Mouse (Mus musculus) limb, embryonic 12.5 days (tissue): ENCODE data around the gene Pacsin1. TPM values are rescaled to one million over a fixed set of nuclear protein-coding genes. Genes with fewer than 3 reads are reported as not detected.
A peak's percentile ranks its signal among the peaks of the same experiment; 100 is the strongest.

Experiments used
- ATAC-seq: fragments of 200-750 bp; cut with Nextera tagmentation; 2 replicates; pipeline ENCODE4 v1.8.0; 2017; ENCODE audit warnings: low read depth, moderate TSS enrichment; ENCODE audit not compliant: insufficient number of reproducible peaks, insufficient read depth, low FRiP score, low TSS enrichment
- H3K27ac ChIP-seq: fragments of 300-500 bp; sonication (generic); 2 replicates; pipeline ENCODE4 v1.5.1; 2016; ENCODE audit warnings: mild to moderate bottlenecking, moderate library complexity
- H3K27me3 ChIP-seq: fragments of 300-500 bp; sonication (generic); 2 replicates; pipeline ENCODE4 v1.6.1; 2016; ENCODE audit warnings: mild to moderate bottlenecking, moderate library complexity
- H3K36me3 ChIP-seq: fragments of 300-500 bp; sonication (generic); 2 replicates; pipeline ENCODE4 v1.6.1; 2016; ENCODE audit warnings: mild to moderate bottlenecking, moderate library complexity
- H3K4me1 ChIP-seq: fragments of 300-500 bp; sonication (generic); replicated peaks from 2 replicates; pipeline ENCODE4 v1.6.1; 2016
- H3K4me2 ChIP-seq: fragments of 300-500 bp; sonication (generic); 2 replicates; pipeline ENCODE4 v1.6.1; 2016; ENCODE audit warnings: mild to moderate bottlenecking, moderate library complexity
- H3K4me3 ChIP-seq: fragments of 300-500 bp; sonication (generic); replicated peaks from 2 replicates; pipeline ENCODE4 v1.5.1; 2016; ENCODE audit warnings: mild to moderate bottlenecking
- H3K9ac ChIP-seq: fragments of 300-500 bp; sonication (generic); replicated peaks from 2 replicates; pipeline ENCODE4 v1.6.1; 2016; ENCODE audit warnings: mild to moderate bottlenecking, moderate library complexity
- H3K9me3 ChIP-seq: fragments of 300-500 bp; sonication (generic); 2 replicates; pipeline ENCODE4 v1.6.1; 2016; ENCODE audit warnings: mild to moderate bottlenecking, moderate library complexity
- WGBS: fragments of 180-500 bp; shearing (Covaris S2); methylation state at CpG from one replicate; pipeline ENCODE4 v1.1.7; 2016; 5-methylcytosine and 5-hydroxymethylcytosine counted together
- polyA plus RNA-seq: library from polyadenylated mRNA; unstranded; fragments of >200 nt; fragmentation: Nextera tagmentation; extraction: Ambion mirVana; gene quantifications from 2 replicates; pipeline ENCODE4 v1.2.1, GENCODE M21; 2016

The Pacsin1 gene
- polyA plus RNA-seq, 1 experiment from 2014 or later = 4.3 TPM

- no peaks in the 10 kb centered on the region for H3K36me3 ChIP-seq
- H3K27ac ChIP-seq = no peak overlapping the region
- peaks cover 35% of the 10 kb centered on the region for H3K27me3 ChIP-seq
- H3K4me1 ChIP-seq = peaks cover 17% of the 10 kb centered on the region
- no peak overlapping the region for H3K4me2 ChIP-seq
- 46% methylated on average over 10 of the region's 10 CpGs for WGBS
- H3K9me3 ChIP-seq = 0 out of 2 replicates have a peak, but pooled peaks cover 2% of the 10 kb centered on the region
- no peak overlapping the region for H3K9ac ChIP-seq
- H3K4me3 ChIP-seq = no peak overlapping the region
- ATAC-seq = no peak
These were observed 1.9 kb upstream of the Pacsin1 start for GRCm38 (mm10) chr17:27653253-27653959.

GRCm38 (mm10) chr17:27656011-27656399 is 696 bp downstream of the Pacsin1 start:
- Histone ChIP-seq H3K9me3 (peaks cover 2% of the 10 kb centered on the region; the same call in 1 of the 2 replicates), H3K36me3 (no peaks in the 10 kb centered on the region), H3K4me2 (peak overlapping the region; percentile 99), H3K9ac (peak overlapping the region; percentile 56), H3K27me3 (peaks cover 35% of the 10 kb centered on the region), H3K27ac (no peak overlapping the region), H3K4me3 (peak overlapping the region; percentile 58), H3K4me1 (peaks cover 17% of the 10 kb centered on the region)
- WGBS = under 1% methylated on average over 14 of the region's 14 CpGs
- ATAC-seq = no peak

- Histone ChIP-seq H3K9me3 (peaks cover 2% of the 10 kb centered on the region; the same call in 1 of the 2 replicates), H3K4me1 (peaks cover 17% of the 10 kb centered on the region), H3K4me3 (peak overlapping the region; percentile 58), H3K4me2 (peak overlapping the region; percentile 99), H3K27me3 (peaks cover 35% of the 10 kb centered on the region), H3K36me3 (no peaks in the 10 kb centered on the region), H3K27ac (no peak overlapping the region), H3K9ac (peak overlapping the region; percentile 56; the same call in 1 of the 2 replicates)
- no peak for ATAC-seq
- WGBS = 7% methylated on average over 5 of the region's 5 CpGs
These were observed 1.1 kb downstream of the Pacsin1 start for GRCm38 (mm10) chr17:27656414-27656813.

DNA sequence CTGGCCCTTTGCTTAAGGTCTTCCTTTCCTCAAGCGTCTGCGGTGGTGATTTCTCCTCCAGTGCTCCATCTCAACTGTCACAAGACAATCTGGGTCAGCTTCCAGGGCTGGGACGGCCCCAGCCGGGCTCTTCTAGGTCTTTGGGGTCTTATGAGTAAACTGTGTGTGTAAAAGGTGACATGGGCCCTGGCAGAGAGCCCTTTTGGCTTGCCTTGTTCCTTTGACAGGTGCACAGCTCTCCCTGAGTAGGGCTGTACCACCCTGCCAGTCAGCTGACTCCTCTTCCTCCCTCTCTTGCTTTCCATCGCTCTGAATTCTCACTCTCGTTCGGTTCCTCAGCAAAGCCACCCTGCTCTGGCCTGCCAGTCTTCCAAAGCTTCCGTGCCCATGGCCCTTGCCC is 1.8 kb downstream of the Pacsin1 start:
- peaks cover 2% of the 10 kb centered on the region; the same call in 1 of the 2 replicates for H3K9me3 ChIP-seq
- no peak for ATAC-seq
- 71% methylated on average over 8 of the region's 8 CpGs for WGBS

GRCm38 (mm10) chr17:27658767-27659166 is 3.5 kb downstream of the Pacsin1 start:
- Histone ChIP-seq H3K27ac (no peak overlapping the region), H3K9me3 (no peaks in the 10 kb centered on the region; the same call in 1 of the 2 replicates), H3K9ac (no peak overlapping the region), H3K4me2 (no peak overlapping the region), H3K4me3 (no peak overlapping the region), H3K36me3 (no peaks in the 10 kb centered on the region), H3K27me3 (peaks cover 31% of the 10 kb centered on the region), H3K4me1 (peaks cover 17% of the 10 kb centered on the region)
- WGBS = 67% methylated on average over 7 of the region's 7 CpGs
- ATAC-seq = no peak

More for the DNA sequence above, 1.8 kb downstream of the Pacsin1 start:
- Histone ChIP-seq H3K36me3 (no peaks in the 10 kb centered on the region), H3K4me3 (no peak overlapping the region), H3K4me1 (peaks cover 17% of the 10 kb centered on the region), H3K9ac (no peak overlapping the region), H3K4me2 (no peak overlapping the region), H3K27ac (no peak overlapping the region), H3K27me3 (peaks cover 35% of the 10 kb centered on the region)

DNA sequence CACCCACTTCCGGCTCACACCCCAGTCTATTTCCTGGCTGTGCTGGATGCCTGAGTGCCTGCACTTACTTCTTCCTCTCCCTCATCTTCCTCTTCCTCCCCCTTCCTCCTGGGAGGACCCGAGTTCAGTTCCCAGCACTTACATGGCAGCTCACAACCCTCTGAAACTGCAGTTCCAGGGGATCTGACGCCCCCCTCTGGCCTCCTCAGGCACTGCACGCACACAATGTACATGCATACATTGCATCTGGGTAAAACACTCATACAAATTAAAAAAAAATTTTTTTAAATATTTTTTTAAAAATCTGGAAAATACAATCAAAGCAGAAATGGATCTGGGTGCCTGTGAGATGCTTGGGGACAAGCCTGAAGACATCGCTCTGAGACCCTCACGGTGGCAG is 16.4 kb downstream of the Pacsin1 start:
- H3K27ac ChIP-seq = no peak overlapping the region
- ATAC-seq = no peak
- no peaks in the 10 kb centered on the region for H3K36me3 ChIP-seq
- no peaks in the 10 kb centered on the region for H3K27me3 ChIP-seq
- no peak overlapping the region for H3K4me2 ChIP-seq
- H3K9ac ChIP-seq = no peak overlapping the region
- H3K4me1 ChIP-seq = no peaks in the 10 kb centered on the region
- 79% methylated on average over 6 of the region's 6 CpGs for WGBS
- H3K9me3 ChIP-seq = no peaks in the 10 kb centered on the region
- no peak overlapping the region for H3K4me3 ChIP-seq

DNA sequence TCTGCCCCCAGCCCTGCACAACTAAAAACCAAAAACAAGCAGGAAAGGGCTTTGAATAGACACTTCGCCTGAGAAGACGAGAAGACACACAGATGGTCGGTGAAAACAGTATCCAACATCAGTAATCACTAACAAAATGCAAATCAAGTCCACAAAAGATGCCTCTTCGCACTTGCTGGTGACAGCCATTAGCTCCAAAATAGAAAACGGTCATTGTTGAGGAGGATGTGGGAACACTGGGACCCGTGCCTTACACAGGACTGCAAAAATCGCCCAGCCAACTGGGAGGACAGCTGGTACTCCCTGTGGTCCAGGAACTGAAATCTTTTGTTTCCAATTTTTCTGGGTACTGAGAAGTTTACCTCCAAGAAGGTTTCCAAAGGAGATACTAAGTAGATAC is 18.6 kb downstream of the Pacsin1 start:
- Histone ChIP-seq H3K27ac (no peak overlapping the region), H3K4me3 (no peak overlapping the region), H3K4me2 (no peak overlapping the region), H3K9me3 (no peaks in the 10 kb centered on the region), H3K4me1 (no peaks in the 10 kb centered on the region), H3K9ac (no peak overlapping the region), H3K36me3 (no peaks in the 10 kb centered on the region), H3K27me3 (no peaks in the 10 kb centered on the region)
- WGBS = 87% methylated on average over 7 of the region's 7 CpGs
- no peak for ATAC-seq

DNA sequence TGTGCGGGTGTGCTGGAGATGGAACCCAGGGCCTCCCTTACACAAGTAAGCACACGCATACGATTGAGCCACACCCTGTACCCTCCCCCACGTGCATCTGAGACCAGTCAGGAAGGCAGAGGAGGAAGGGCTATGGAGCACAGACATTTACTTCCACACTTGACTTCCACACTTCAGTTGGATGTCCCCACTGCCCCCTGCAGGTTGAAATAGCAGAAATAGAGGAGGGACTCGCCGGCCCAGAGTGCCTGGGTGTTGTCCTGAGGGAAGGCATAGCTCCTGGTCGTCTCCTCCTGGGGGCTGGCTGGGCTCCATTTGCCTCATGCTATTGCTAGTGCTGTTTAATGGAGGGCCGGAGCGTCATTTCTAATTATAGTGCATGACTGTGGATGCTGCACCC is 20.1 kb downstream of the Pacsin1 start:
- Histone ChIP-seq H3K36me3 (no peaks in the 10 kb centered on the region), H3K9ac (no peak overlapping the region), H3K4me2 (no peak overlapping the region), H3K4me3 (no peak overlapping the region), H3K4me1 (no peaks in the 10 kb centered on the region), H3K27ac (no peak overlapping the region), H3K9me3 (no peaks in the 10 kb centered on the region), H3K27me3 (no peaks in the 10 kb centered on the region)
- ATAC-seq = no peak
- WGBS = 60% methylated on average over 9 of the region's 9 CpGs

DNA sequence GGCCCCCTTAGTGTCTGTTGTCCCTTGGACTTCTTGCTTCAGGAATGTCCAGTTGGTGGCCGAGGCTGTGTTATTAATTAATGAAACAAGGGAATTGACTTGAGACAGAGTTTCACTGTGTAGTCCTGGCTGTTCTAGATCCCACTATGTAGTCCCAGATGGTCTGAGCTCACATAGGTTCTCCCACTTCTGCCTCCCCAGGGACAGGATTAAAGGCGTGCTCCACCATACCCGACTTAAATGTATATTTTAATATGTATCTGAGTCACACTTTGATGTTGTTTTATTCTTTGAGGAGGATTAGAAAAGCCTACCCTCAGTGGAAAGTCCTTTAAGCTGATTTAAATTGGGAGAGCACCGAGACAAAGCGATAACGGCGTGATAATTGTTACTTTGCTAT is 21.0 kb downstream of the Pacsin1 start:
- no peak overlapping the region for H3K9ac ChIP-seq
- WGBS = 66% methylated on average over 7 of the region's 7 CpGs
- H3K4me2 ChIP-seq = no peak overlapping the region
- no peaks in the 10 kb centered on the region for H3K27me3 ChIP-seq
- no peaks in the 10 kb centered on the region for H3K4me1 ChIP-seq
- no peaks in the 10 kb centered on the region for H3K9me3 ChIP-seq
- H3K36me3 ChIP-seq = no peaks in the 10 kb centered on the region
- no peak overlapping the region for H3K27ac ChIP-seq
- H3K4me3 ChIP-seq = no peak overlapping the region
- no peak for ATAC-seq

- ATAC-seq = no peak
- no peak overlapping the region for H3K27ac ChIP-seq
- H3K4me2 ChIP-seq = no peak overlapping the region
- no peaks in the 10 kb centered on the region for H3K4me1 ChIP-seq
- H3K27me3 ChIP-seq = no peaks in the 10 kb centered on the region
- no peaks in the 10 kb centered on the region for H3K36me3 ChIP-seq
- no peaks in the 10 kb centered on the region for H3K9me3 ChIP-seq
- 82% methylated on average over 5 of the region's 5 CpGs for WGBS
- no peak overlapping the region for H3K4me3 ChIP-seq
- H3K9ac ChIP-seq = no peak overlapping the region
These were observed 22.4 kb downstream of the Pacsin1 start for GRCm38 (mm10) chr17:27677756-27678155.

- peak; percentile 74; the same call in 1 of the 2 replicates for ATAC-seq
These were observed 23.9 kb downstream of the Pacsin1 start for GRCm38 (mm10) chr17:27678924-27679813.

More at GRCm38 (mm10) chr17:27678924-27679813, 23.9 kb downstream of the Pacsin1 start:
- Histone ChIP-seq H3K4me2 (no peak overlapping the region), H3K36me3 (no peaks in the 10 kb centered on the region), H3K9me3 (no peaks in the 10 kb centered on the region), H3K27me3 (peaks cover 5% of the 10 kb centered on the region), H3K27ac (no peak overlapping the region), H3K9ac (no peak overlapping the region), H3K4me3 (no peak overlapping the region), H3K4me1 (no peaks in the 10 kb centered on the region)
- 51% methylated on average over 11 of the region's 11 CpGs for WGBS
